Mouse (Mus musculus): ENCODE measurements around the gene Git2.

DNA sequence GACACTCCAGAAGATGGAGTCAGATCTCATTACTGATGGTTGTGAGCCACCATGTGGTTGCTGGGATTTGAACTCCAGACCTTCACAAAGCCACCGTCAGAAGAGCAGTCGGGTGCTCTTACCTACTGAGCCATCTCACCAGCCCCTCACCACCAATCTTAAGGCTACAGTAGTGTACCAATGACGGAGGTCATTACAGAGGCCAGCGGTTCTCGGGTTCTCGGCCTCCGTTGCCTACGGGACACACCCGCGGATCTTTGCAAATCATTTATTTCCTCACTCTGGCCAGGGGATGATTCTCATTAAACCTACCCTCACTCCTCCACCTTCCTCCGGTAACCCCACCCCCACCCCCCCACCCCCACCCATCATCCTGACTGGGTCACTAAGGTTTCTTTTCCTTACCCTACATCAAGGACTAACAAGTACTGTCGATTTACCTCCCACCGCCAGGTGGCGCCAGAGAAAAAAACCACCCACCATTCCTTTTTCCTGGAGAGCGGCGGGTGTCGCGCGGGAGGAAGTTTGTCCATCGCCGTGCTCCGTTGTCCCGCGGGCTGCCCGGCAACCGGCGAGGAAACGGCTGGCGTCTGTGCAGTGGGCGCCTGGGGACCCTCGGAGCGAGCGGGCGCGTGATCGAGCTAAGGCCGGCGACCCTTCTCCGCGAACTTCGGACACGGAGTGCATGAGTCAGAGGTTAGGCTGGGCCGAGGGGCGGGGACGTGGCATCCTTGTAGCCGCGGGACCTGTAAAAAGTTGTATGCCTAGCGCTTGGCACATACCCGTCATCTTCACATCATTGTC is 67.8 kb downstream of the Git2 start, which contains the start of gene Tchp:
- peak; percentile 88 for TF ChIP-seq CTCF (IDR thresholded peaks at IDR 0.05)
- TF ChIP-seq EP300 (IDR thresholded peaks at IDR 0.05): peak; percentile 57; the same call in 1 of the 2 replicates
